Mouse (Mus musculus) ES-E14 (cell line): ENCODE results near the gene Efhc1. TPM values are rescaled to one million over a fixed set of nuclear protein-coding genes. Genes with fewer than 3 reads are reported as not detected.

Experiments
- DNase-seq: peaks from one replicate; pipeline ENCODE4 v3.0.0-alpha.2; 2013; ENCODE audit warnings: low read depth, low spot score
- H3K27ac ChIP-seq: 2 replicates; pipeline ENCODE4 v1.5.1; 2012; ENCODE audit warnings: low read depth, mild to moderate bottlenecking, low read length, moderate library complexity, mixed read lengths; ENCODE audit not compliant: poor library complexity, insufficient read depth, severe bottlenecking
- H3K36me3 ChIP-seq: 2 replicates; pipeline ENCODE4 v1.6.1; 2012; ENCODE audit warnings: mild to moderate bottlenecking, low read length, moderate library complexity, mixed read lengths; ENCODE audit not compliant: control insufficient read depth, poor library complexity, insufficient read depth, severe bottlenecking
- H3K4me1 ChIP-seq, 2 experiments: fragments of 150-350 bp in 1 of 2; sonication (generic) in 1 of 2; 2 replicates each; pipeline ENCODE4 v1.6.1; 2012; ENCODE audit warnings: low read length in 2 of 2, mild to moderate bottlenecking in 1 of 2, mixed read lengths in 1 of 2; ENCODE audit not compliant: control insufficient read depth in 2 of 2, insufficient read depth in 2 of 2, poor library complexity in 1 of 2
- H3K4me3 ChIP-seq, 2 experiments: fragments of 150-350 bp in 1 of 2; sonication (generic) in 1 of 2; 2 replicates each; pipeline ENCODE4 v1.5.1; 2012; ENCODE audit warnings: low read length in 2 of 2, low read depth in 1 of 2, mild to moderate bottlenecking in 1 of 2, mixed read lengths in 1 of 2; ENCODE audit not compliant: insufficient read depth in 1 of 2, poor library complexity in 1 of 2, severe bottlenecking in 1 of 2
- H3K9ac ChIP-seq: 2 replicates; pipeline ENCODE4 v1.6.1; 2012; ENCODE audit warnings: low read depth, mild to moderate bottlenecking, low read length, mixed read lengths; ENCODE audit not compliant: poor library complexity, insufficient read depth, severe bottlenecking
- H3K9me3 ChIP-seq: fragments of 150-350 bp; sonication (generic); 2 replicates; pipeline ENCODE4 v1.6.1; 2012; ENCODE audit warnings: low read depth, mild to moderate bottlenecking, low read length; ENCODE audit not compliant: control insufficient read depth, insufficient read depth
- CHD2 ChIP-seq: IDR thresholded peaks from 2 replicates; pipeline ENCODE4 v1.6.1; 2014; ENCODE audit warnings: mild to moderate bottlenecking, low read depth, low read length, inconsistent platforms
- HCFC1 ChIP-seq: IDR thresholded peaks from 2 replicates; pipeline ENCODE4 v1.6.1; 2012; ENCODE audit warnings: low read length, inconsistent platforms, borderline replicate concordance; ENCODE audit not compliant: insufficient read depth
- MAFK ChIP-seq: IDR thresholded peaks from 2 replicates; pipeline ENCODE4 v1.6.1; 2014; ENCODE audit warnings: mild to moderate bottlenecking, low read depth, low read length, inconsistent platforms; ENCODE audit not compliant: insufficient read depth
- ZC3H11A ChIP-seq: IDR thresholded peaks from 2 replicates; pipeline ENCODE4 v1.6.1; 2012; ENCODE audit warnings: low read depth, mild to moderate bottlenecking, inconsistent platforms, low read length, borderline replicate concordance
- ZNF384 ChIP-seq: IDR thresholded peaks from 2 replicates; pipeline ENCODE4 v1.6.1; 2012; ENCODE audit warnings: low read depth, low read length, inconsistent platforms
- in situ Hi-C, 2 experiments: fragments of 600-800 bp; cut with MboI; formaldehyde crosslinking; loops; one replicate each; pipeline ENCODE4 v1.15.1; 2025; ENCODE audit warnings: low sequenced_read_pairs in 2 of 2, inconsistent platforms in 1 of 2; ENCODE audit not compliant: unreplicated experiment in 2 of 2
- total RNA-seq: library from RNA; depleted of rRNA; stranded (reverse); fragments of 300-350 nt; gene quantifications from 2 replicates; pipeline ENCODE4 v1.2.3, GENCODE M21; 2012

Gene Efhc1
- total RNA-seq, 1 experiment = 1.7 TPM

- Histone ChIP-seq H3K9me3 (no peaks in the 10 kb centered on the region), H3K4me3 (no peak overlapping the region), H3K4me1 (no peaks in the 10 kb centered on the region), H3K9ac (no peak overlapping the region), H3K36me3 (no peaks in the 10 kb centered on the region; the same call in 1 of the 2 replicates), H3K27ac (no peak overlapping the region)
- in situ Hi-C loops = no loop called here
- DNase-seq = no peak
- TF ChIP-seq MAFK (no peak), ZNF384 (no peak), CHD2 (no peak), HCFC1 (no peak), ZC3H11A (no peak)
These were observed 45.9 kb downstream of the Efhc1 start for GRCm38 (mm10) chr1:20997328-20997689.

GRCm38 (mm10) chr1:20997881-20998389 is 46.5 kb downstream of the Efhc1 start:
- no peak for TF ChIP-seq ZNF384
- TF ChIP-seq MAFK = no peak
- no peak for TF ChIP-seq HCFC1
- no peak for TF ChIP-seq CHD2
- TF ChIP-seq ZC3H11A = no peak
- H3K4me3 ChIP-seq = no peak overlapping the region
- no peak for DNase-seq
- H3K9ac ChIP-seq = no peak overlapping the region
- no peaks in the 10 kb centered on the region for H3K4me1 ChIP-seq
- H3K27ac ChIP-seq = no peak overlapping the region
- in situ Hi-C loops = no loop called here
- no peaks in the 10 kb centered on the region for H3K9me3 ChIP-seq
- no peaks in the 10 kb centered on the region; the same call in 1 of the 2 replicates for H3K36me3 ChIP-seq

- H3K27ac ChIP-seq = no peak overlapping the region
- no peak overlapping the region for H3K9ac ChIP-seq
- H3K36me3 ChIP-seq = no peaks in the 10 kb centered on the region; the same call in 1 of the 2 replicates
- H3K9me3 ChIP-seq = no peaks in the 10 kb centered on the region
- no peak overlapping the region for H3K4me3 ChIP-seq
- in situ Hi-C loops = no loop called here
- H3K4me1 ChIP-seq = no peaks in the 10 kb centered on the region
- no peak for TF ChIP-seq HCFC1
- TF ChIP-seq ZNF384 = no peak
- no peak for TF ChIP-seq CHD2
- no peak for TF ChIP-seq ZC3H11A
- TF ChIP-seq MAFK = no peak
- no peak for DNase-seq
These were observed 51.1 kb downstream of the Efhc1 start for GRCm38 (mm10) chr1:21002246-21003142.

GRCm38 (mm10) chr1:21004596-21004995 is 53.2 kb downstream of the Efhc1 start:
- no peak for DNase-seq
- H3K9me3 ChIP-seq = no peaks in the 10 kb centered on the region
- H3K4me1 ChIP-seq = no peaks in the 10 kb centered on the region
- H3K9ac ChIP-seq = no peak overlapping the region
- in situ Hi-C loops = no loop called here
- no peaks in the 10 kb centered on the region; the same call in 1 of the 2 replicates for H3K36me3 ChIP-seq
- H3K4me3 ChIP-seq = no peak overlapping the region
- H3K27ac ChIP-seq = no peak overlapping the region
- TF ChIP-seq HCFC1 (no peak), CHD2 (no peak), ZNF384 (no peak), ZC3H11A (no peak), MAFK (no peak)

- DNase-seq = no peak
- in situ Hi-C loops = no loop called here
- H3K9me3 ChIP-seq = no peaks in the 10 kb centered on the region
- no peaks in the 10 kb centered on the region for H3K36me3 ChIP-seq
- no peak for TF ChIP-seq HCFC1
- no peak for TF ChIP-seq ZNF384
- no peak overlapping the region for H3K9ac ChIP-seq
- H3K4me3 ChIP-seq = no peak overlapping the region
- H3K4me1 ChIP-seq = no peaks in the 10 kb centered on the region
- no peak overlapping the region for H3K27ac ChIP-seq
These were observed 55.3 kb downstream of the Efhc1 start for GRCm38 (mm10) chr1:21006775-21007174.
